In the genomic region with DNA sequence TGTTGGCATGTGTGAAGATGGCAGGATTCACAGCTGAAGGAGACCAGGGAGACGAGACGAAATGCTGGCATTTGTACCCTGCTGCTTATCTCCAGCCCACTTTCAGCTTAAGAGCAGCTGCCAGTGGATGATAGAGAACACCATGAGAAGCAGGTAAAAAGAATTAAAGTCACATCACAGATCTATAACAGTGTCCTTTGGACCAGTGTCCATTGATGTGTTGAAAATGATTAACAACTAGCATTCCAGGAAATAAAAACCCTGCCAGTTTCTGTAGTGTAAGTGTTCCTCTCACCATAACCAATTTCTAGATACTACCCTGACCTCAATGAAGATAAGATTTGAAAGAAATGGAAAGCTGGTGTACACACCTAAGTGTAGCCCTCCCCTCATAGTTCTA, we compare ENCODE assay signal across 17 mouse cellular contexts.
"Had no signal": no experiment of that assay in that cellular context is flagged by ENCODE, and none has a peak within 500 bp of the region (broad histone marks: within the 10 kb centered on the region; RNA-seq: fewer than 3 reads in every experiment).

No protein-coding gene starts in this region.

- H3K4me1 ChIP-seq: lung, embryonic 15.5 days; megakaryocyte, embryonic 14.5 days; midbrain, embryonic 13.5 days; midbrain, embryonic 15.5 days; neural tube, embryonic 12.5 days; stomach, embryonic 15.5 days had no signal

- H3K27ac ChIP-seq: lung, embryonic 15.5 days; macrophage; midbrain, embryonic 13.5 days; midbrain, embryonic 15.5 days; neural tube, embryonic 12.5 days; stomach, embryonic 15.5 days; stomach, postnatal 0 days had no signal

- H3K9me3 ChIP-seq: lung, embryonic 15.5 days; megakaryocyte, embryonic 14.5 days; midbrain, embryonic 13.5 days; midbrain, embryonic 15.5 days; neural tube, embryonic 12.5 days; stomach, embryonic 15.5 days had no signal

- H3K9ac ChIP-seq: lung, embryonic 15.5 days; midbrain, embryonic 13.5 days; midbrain, embryonic 15.5 days; neural tube, embryonic 12.5 days; stomach, embryonic 15.5 days had no signal

- H3K27me3 ChIP-seq: lung, embryonic 15.5 days; megakaryocyte, embryonic 14.5 days; midbrain, embryonic 13.5 days; midbrain, embryonic 15.5 days; neural tube, embryonic 12.5 days; stomach, embryonic 15.5 days had no signal

- H3K4me3 ChIP-seq: lung, embryonic 15.5 days; megakaryocyte, embryonic 14.5 days; midbrain, embryonic 13.5 days; midbrain, embryonic 15.5 days; neural tube, embryonic 12.5 days; stomach, embryonic 15.5 days had no signal

- ATAC-seq: lung, postnatal 0 days; midbrain, embryonic 13.5 days; midbrain, embryonic 15.5 days had no signal

- DNase-seq: lung, adult 2 months; lung, postnatal 14 days; lung, postnatal 36 days; right cerebral cortex, postnatal 14 days; thymus, adult 2 months; thymus, postnatal 25 days; thymus, postnatal 4 days had no signal

- H3K36me3 ChIP-seq: lung, embryonic 15.5 days; midbrain, embryonic 13.5 days; midbrain, embryonic 15.5 days; neural tube, embryonic 12.5 days; stomach, embryonic 15.5 days had no signal

- H3K4me2 ChIP-seq: lung, embryonic 15.5 days; midbrain, embryonic 11.5 days; midbrain, embryonic 13.5 days; midbrain, embryonic 15.5 days; neural tube, embryonic 12.5 days; stomach, embryonic 15.5 days had no signal
